Mouse (Mus musculus): ENCODE data around the gene Fbxw13. TPM values are rescaled to one million over a fixed set of nuclear protein-coding genes. Genes with fewer than 3 reads are reported as not detected.
"Not testable (repeated sequence)": the region's sequence is repeated elsewhere in the genome, so short reads cannot be mapped to it uniquely, and the experiment has no call there.

Gene Fbxw13
- polyA plus RNA-seq (2012; ENCODE audit: insufficient read depth, insufficient read length, missing spikeins) = not detected in 2 replicates

DNA sequence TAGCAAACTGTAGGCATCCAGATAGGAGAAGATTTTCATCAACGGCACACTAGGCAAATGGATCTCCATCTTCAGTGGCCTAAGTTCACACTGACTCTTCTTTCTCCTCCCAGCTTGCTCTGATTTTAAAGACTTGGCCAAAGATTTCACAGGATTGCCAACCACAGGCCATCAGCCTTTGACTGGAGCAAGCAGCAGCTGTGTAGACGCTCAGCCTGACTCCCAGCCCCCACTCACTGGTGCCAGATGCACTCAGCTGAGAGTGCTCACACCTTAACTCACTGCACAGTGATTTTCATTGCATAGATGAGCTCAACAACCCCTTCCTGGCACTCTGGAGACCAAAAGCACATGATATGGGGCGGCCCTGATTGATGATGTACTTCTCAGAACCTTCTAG lies at the start of gene Fbxw13:
Fbxw13 (minus strand) TSS at position 101 of the 400 bp plus-strand sequence.
- not testable (repeated sequence) for H3K27ac ChIP-seq (ENCODE audit: insufficient read depth, low read depth, low read length); H3K4me1 ChIP-seq (ENCODE audit: control insufficient read depth, insufficient read depth, low read length); H3K4me3 ChIP-seq (ENCODE audit: insufficient read depth, low read length)

DNA sequence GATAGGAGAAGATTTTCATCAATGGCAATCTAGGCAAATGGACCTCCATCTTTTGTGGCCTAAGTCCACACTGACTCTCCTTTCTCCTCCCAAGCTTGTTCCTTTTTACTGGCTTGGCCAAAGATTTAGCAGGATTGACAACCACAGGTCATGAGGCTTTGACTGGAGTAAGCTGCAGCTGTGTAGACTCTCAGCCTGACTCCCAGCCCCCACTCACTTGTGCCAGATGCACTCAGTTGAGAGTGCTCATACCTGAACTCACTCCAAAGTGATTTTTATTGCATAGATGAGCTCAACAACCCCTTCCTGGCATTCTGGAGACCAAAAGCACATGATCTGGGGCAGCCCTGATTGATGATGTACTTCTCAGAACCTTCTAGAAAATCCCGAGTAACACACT lies 38.9 kb upstream of the Fbxw13 start, which contains the start of gene Fbxw20:
Fbxw20 (minus strand) TSS at position 101 of the 400 bp plus-strand sequence.
- H3K4me3 ChIP-seq (ENCODE audit: insufficient read depth, low read length) = no peak within 1 kb of the TSS
- H3K4me1 ChIP-seq (ENCODE audit: control insufficient read depth, insufficient read depth, low read length) = no peaks in the 10 kb centered on the region
- TF ChIP-seq CTCF (IDR thresholded peaks at IDR 0.05; ENCODE audit: low read depth, low read length) (no peak), POLR2A (IDR thresholded peaks at IDR 0.05; ENCODE audit: borderline replicate concordance, low read depth, low read length) (no peak)
- H3K27ac ChIP-seq (ENCODE audit: insufficient read depth, low read depth, low read length) = no peak within 1 kb of the TSS

DNA sequence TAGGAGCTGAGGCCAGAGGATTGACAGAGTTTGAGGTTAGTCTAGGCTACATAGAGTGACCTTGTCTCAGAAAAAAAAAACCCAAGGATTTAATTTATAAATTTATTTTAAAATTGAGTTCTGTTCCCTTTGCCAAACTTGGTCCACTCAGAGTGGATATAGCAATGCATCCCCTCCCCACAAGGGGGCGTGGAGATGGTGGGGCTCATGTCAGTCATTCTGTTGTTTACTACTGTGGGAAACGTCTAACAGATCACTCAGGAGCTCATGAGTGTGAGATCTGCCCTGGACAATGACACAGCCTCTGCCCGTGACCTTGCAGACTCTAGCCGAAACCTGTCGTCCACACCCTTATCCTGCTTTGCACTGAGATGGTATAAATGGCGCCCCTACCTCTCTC lies 22.7 kb upstream of the Fbxw13 start:
- H3K4me3 ChIP-seq (ENCODE audit: insufficient read depth, low read length) = no peak overlapping the region
- no peaks in the 10 kb centered on the region for H3K4me1 ChIP-seq (ENCODE audit: control insufficient read depth, insufficient read depth, low read length)
- TF ChIP-seq CTCF (IDR thresholded peaks at IDR 0.05; ENCODE audit: low read depth, low read length) (no peak), POLR2A (IDR thresholded peaks at IDR 0.05; ENCODE audit: borderline replicate concordance, low read depth, low read length) (no peak)
- no peak overlapping the region for H3K27ac ChIP-seq (ENCODE audit: insufficient read depth, low read depth, low read length)

DNA sequence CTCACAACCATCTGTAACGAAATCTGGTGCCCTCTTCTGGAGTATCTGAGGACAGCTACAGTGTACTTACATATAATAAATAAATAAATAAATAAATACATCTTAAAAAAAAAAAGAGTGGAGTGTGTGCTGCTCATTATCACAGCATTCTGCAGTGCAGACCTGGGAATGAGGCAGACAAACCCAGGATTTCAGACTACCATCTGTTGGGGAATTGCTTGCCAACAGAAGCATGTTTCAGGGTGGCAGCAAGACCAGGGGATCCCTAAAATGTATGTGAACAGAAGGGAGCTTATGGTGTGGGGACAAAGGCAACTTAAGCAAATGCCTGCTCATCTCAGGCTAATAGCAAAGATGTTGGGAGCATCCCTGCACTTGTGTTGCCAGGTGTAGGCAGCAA lies 5.6 kb upstream of the Fbxw13 start:
- H3K4me1 ChIP-seq (ENCODE audit: control insufficient read depth, insufficient read depth, low read length); H3K27ac ChIP-seq (ENCODE audit: insufficient read depth, low read depth, low read length); H3K4me3 ChIP-seq (ENCODE audit: insufficient read depth, low read length): not testable (repeated sequence)

DNA sequence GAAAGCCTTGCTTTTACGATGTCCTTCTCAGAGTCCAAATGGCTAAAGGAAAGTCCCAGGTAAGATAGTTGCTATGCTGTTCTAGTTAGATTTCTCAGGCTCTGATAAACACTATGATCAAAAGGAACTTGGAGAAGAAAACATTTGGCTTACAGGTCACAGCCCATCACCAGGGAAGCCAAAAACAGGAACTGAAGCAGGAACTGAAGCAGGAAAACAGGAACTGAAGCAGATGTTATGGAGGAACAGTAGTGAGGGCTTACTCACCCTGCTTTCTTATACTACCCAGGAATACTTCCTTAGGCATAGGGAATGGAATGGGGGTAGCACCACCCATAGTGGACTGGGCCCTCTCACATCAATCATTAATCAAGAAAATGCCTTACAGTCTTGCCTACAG lies 4.6 kb upstream of the Fbxw13 start:
- TF ChIP-seq CTCF (IDR thresholded peaks at IDR 0.05; ENCODE audit: low read depth, low read length) (no peak), POLR2A (IDR thresholded peaks at IDR 0.05; ENCODE audit: borderline replicate concordance, low read depth, low read length) (no peak)
- H3K4me3 ChIP-seq (ENCODE audit: insufficient read depth, low read length) = no peak overlapping the region
- no peaks in the 10 kb centered on the region for H3K4me1 ChIP-seq (ENCODE audit: control insufficient read depth, insufficient read depth, low read length)
- H3K27ac ChIP-seq (ENCODE audit: insufficient read depth, low read depth, low read length) = no peak overlapping the region

DNA sequence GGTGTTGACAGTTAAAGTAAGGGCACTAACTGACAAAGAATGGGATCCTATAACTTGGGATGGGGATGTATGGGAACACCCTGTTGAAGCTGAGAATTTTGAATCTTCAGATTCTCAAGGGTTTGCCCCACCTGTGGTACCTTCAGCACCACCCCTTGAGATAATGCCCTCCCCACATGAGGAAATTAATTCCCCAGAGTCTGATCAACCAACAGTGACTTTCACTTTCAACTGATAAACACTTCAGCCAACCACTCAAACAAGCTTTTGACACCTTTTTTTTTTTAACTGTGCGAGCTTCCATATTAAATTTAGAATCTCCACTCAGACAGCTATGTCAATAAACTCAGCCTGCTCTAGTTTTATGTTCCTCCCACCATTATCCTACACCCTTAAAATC lies 3.6 kb upstream of the Fbxw13 start:
- no peaks in the 10 kb centered on the region for H3K4me1 ChIP-seq (ENCODE audit: control insufficient read depth, insufficient read depth, low read length)
- H3K4me3 ChIP-seq (ENCODE audit: insufficient read depth, low read length) = no peak overlapping the region
- no peak for TF ChIP-seq POLR2A (IDR thresholded peaks at IDR 0.05; ENCODE audit: borderline replicate concordance, low read depth, low read length)
- TF ChIP-seq CTCF (IDR thresholded peaks at IDR 0.05; ENCODE audit: low read depth, low read length) = no peak
- H3K27ac ChIP-seq (ENCODE audit: insufficient read depth, low read depth, low read length) = no peak overlapping the region

DNA sequence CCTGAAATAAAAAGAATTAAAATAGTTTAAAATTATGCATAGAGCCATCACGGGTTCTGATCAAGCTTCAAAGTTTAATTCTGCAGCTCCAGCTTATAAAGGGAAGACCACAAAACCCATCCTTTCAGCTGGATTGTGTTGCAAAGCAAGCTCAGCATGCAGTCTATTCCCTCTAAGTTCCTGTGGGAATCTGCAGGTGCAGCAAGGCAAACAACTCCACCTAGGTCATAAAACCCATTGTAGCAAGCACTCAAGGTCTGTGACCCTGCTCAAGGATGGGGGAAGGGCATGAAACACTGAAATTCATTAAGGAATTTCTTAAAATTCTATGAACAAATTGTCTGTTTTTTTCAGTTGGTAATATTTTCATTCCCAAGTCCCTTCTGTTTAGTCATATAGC lies 18.6 kb downstream of the Fbxw13 start:
- TF ChIP-seq CTCF (IDR thresholded peaks at IDR 0.05; ENCODE audit: low read depth, low read length) (no peak), POLR2A (IDR thresholded peaks at IDR 0.05; ENCODE audit: borderline replicate concordance, low read depth, low read length) (no peak)
- Histone ChIP-seq H3K4me3 (ENCODE audit: insufficient read depth, low read length) (no peak overlapping the region), H3K27ac (ENCODE audit: insufficient read depth, low read depth, low read length) (no peak overlapping the region), H3K4me1 (ENCODE audit: control insufficient read depth, insufficient read depth, low read length) (no peaks in the 10 kb centered on the region)

DNA sequence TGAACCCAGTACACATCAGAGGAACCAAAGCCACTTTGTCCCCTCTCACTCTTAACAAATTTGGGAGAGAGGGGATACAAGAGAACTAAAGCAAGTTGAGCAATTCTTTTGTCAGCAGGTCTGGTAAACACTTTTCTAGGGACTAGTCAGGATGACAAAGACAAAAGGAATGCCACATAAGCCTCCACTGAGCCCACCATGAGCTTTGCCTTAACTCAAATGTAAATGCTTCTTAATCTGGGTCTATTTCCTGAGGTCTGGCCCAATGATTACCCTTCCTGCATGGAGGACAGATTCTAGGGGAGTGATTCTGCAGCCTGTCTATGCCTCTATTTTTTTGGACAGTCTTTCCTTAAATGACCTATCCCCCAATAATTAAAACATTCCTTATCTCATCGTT lies 19.5 kb downstream of the Fbxw13 start:
- Histone ChIP-seq H3K4me1 (ENCODE audit: control insufficient read depth, insufficient read depth, low read length) (no peaks in the 10 kb centered on the region), H3K27ac (ENCODE audit: insufficient read depth, low read depth, low read length) (no peak overlapping the region), H3K4me3 (ENCODE audit: insufficient read depth, low read length) (no peak overlapping the region)
- TF ChIP-seq CTCF (IDR thresholded peaks at IDR 0.05; ENCODE audit: low read depth, low read length) (no peak), POLR2A (IDR thresholded peaks at IDR 0.05; ENCODE audit: borderline replicate concordance, low read depth, low read length) (no peak)

DNA sequence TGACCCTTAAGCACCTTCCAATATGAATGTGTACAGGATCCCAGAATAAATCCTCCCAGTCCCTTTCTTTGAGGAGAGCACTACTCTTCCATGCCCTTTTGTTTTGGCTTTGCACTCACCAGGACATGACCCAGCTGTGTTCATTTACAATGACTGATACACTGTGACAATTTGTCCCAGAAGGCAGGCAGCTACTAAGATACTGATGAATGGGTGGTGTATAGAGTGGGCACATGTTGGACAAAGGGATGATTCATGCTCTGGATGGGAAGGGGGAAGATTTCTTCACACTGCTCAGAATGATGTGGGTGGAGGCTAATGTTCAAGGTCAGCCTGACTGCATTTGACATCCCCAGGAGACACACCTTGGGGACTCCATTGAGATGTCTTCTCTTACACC lies 28.5 kb downstream of the Fbxw13 start:
- no peaks in the 10 kb centered on the region for H3K4me1 ChIP-seq (ENCODE audit: control insufficient read depth, insufficient read depth, low read length)
- no peak overlapping the region for H3K4me3 ChIP-seq (ENCODE audit: insufficient read depth, low read length)
- H3K27ac ChIP-seq (ENCODE audit: insufficient read depth, low read depth, low read length) = no peak overlapping the region
- TF ChIP-seq CTCF (IDR thresholded peaks at IDR 0.05; ENCODE audit: low read depth, low read length) = no peak

DNA sequence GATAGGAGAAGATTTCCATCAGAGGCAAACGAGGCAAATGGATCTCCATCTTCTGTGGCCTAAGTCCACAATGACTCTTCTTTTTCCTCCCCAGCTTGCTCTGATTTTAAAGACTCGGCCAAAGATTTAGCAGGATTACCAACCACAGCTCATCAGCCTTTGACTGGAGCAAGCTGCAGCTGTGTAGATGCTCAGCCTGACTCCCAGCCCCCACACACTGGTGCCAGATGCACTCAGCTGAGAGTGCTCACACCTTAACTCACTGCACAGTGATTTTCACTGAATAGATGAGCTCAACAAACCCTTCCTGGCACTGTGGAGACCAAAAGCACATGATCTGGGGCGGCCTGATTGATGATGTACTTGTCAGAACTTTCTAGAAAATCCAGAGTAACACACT lies 33.8 kb downstream of the Fbxw13 start, which contains the start of gene Fbxw21:
Fbxw21 (minus strand) TSS at position 101 of the 400 bp plus-strand sequence.
- H3K4me1 ChIP-seq (ENCODE audit: control insufficient read depth, insufficient read depth, low read length) = no peaks in the 10 kb centered on the region
- no peak for TF ChIP-seq POLR2A (IDR thresholded peaks at IDR 0.05; ENCODE audit: borderline replicate concordance, low read depth, low read length)
- TF ChIP-seq CTCF (IDR thresholded peaks at IDR 0.05; ENCODE audit: low read depth, low read length) = no peak
- no peak within 1 kb of the TSS for H3K27ac ChIP-seq (ENCODE audit: insufficient read depth, low read depth, low read length)
- no peak within 1 kb of the TSS for H3K4me3 ChIP-seq (ENCODE audit: insufficient read depth, low read length)

DNA sequence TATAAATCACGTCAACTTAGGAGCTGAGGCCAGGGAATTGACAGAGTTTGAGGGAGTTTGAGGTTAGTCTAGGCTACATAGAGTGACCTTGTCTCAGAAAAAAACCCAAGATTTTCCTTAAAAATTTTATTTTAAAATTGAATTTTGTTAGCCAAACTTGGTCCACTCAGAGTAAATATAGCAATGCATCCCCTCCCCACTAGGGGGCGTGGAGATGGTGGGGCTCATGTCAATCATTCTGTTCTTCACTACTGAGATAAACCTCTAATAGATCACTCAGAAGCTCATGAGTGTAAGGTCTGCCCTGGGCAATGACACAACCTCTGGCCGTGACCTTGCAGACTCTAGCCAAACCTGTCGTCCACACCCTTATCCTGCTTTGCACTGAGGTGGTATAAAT lies 55.4 kb downstream of the Fbxw13 start:
- H3K27ac ChIP-seq (ENCODE audit: insufficient read depth, low read depth, low read length); H3K4me1 ChIP-seq (ENCODE audit: control insufficient read depth, insufficient read depth, low read length); H3K4me3 ChIP-seq (ENCODE audit: insufficient read depth, low read length): not testable (repeated sequence)
- TF ChIP-seq CTCF (IDR thresholded peaks at IDR 0.05; ENCODE audit: low read depth, low read length) = peak; percentile 20; the same call in 1 of the 2 replicates
